Mouse (Mus musculus) adrenal gland, postnatal 36 days (tissue): Measurements from ENCODE around the gene Pomgnt2. TPM values are rescaled to one million over a fixed set of nuclear protein-coding genes. Genes with fewer than 3 reads are reported as not detected.

Experiments used
- DNase-seq, 2 experiments: peaks; one replicate each; pipeline ENCODE4 v3.0.0; 2021; ENCODE audit warnings: mixed read lengths in 1 of 2
- total RNA-seq, 2 experiments: library from RNA; stranded (reverse); gene quantifications; 2 replicates each; pipeline ENCODE4 v1.2.3; 2021

The Pomgnt2 gene
- total RNA-seq, 2 experiments from 2014 or later, result 17.0 to 20.7 TPM

DNA sequence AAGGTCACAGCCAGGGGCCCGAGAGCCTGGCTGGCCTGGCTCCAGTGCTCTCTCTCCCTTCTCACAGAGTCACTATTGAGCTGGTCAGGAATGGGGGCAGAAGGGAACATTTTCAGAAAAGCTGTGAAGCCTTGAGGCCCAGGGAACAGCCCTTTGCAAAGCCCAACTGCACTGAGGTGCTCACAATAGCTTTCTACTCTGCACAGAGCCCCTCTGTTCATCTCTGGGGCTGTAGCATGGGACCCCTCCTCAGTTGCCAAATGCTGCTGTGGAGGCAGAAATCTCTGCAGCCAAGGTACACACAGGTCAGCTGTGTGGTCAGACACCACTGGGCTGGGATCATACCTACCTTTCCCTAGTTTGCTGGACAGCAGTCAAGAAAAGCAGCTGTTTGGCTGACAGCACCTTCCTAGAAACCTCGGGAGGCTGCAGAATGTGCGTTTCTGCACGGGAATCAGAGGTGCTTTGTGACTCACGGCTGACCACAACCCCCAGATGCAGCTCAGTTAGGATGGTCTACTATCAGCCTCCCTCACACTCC lies 27.0 kb downstream of the Pomgnt2 start:
- DNase-seq, result peak; percentile 51 to 64

DNA sequence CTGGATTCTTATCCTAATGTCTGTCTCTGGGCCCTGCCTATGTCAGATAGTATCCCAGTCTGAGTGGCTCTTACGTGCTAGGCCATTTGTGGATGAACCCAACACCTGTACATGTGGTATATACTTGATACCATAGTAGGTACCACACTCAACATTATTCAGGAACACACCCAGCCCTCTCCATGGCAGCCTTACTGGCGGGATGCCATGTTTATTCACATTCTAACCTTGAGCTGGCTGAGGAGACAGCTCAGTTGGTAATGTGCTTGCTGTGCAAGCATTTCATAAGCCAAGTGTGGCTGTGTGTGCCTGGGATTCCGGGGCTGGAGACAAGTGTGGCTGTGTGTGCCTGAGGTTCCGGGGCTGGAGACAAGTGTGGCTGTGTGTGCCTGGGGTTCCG lies 28.7 kb downstream of the Pomgnt2 start:
- peak; percentile 80 to 81 for DNase-seq

DNA sequence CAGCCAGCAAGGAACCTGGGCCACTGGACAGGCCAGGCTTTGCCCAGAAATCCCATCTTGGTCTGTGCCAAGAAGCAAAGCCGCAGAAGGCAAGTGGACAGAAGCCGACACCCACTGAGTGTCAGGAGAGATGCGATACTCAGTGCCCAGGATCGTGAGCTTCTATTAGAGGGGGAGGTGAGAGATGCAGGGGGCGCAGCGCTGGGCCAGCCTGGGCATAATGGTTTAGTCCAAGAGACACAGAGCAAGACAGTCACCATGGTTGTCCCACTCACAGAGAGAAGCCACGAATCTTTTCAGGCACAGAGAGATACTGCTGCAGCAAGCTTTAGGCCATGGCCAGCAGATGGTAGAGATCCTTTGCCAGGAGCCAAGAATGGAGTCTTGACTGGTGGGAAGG lies 32.0 kb downstream of the Pomgnt2 start:
- no peak for DNase-seq

DNA sequence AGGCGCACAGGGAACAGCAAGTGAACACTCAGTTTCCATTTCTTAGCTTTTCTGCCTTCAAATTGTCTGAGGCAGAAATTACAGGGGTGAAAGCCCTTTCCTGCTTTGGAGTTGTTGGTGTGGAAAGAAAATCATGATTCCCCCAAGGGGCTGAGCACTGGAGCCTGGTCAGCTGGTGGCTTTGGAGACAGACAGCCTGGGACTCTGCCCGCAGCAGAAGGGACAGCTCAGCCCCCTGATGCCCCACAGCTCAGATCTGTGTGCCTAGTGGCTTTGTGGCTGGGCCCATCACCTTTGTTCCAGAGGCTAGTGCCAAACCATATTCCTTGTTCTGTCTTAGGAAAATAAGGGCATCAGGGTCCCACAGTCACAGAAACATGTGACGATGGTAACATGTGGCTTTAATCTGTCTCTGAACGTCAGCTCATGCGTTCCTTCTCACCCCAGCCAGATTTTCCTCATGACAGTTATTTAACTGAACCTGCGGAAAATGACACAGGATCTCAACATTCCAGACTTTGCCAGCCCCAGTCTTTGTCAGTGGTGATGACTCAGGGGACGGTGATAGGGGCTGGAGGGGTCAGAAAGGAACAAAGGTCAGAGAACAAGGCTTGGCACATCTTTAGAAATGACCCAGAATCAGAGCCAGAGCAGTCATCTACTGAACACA lies 36.8 kb downstream of the Pomgnt2 start:
- peak in 1 of 2 experiments; percentile 38 for DNase-seq

DNA sequence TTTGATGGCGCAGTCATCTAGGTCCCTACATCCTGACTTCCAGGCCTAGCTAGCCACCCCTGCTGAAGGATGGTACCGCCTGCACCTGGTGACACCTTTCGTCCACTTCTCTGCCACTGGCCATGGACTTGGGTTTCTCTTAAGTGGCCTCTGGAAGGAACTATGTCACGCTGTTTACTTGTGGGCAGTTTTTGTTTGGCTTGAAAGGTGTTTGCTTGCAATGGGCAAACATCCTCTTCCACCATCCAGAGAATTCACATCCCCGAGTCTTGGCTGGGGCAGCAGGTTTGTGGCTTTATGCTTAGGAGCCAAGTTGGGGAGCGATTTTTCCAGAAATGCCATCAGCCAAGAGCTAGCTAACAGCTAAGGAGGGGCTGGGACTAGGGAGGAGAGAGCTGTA lies 44.3 kb downstream of the Pomgnt2 start:
- DNase-seq, result no peak

DNA sequence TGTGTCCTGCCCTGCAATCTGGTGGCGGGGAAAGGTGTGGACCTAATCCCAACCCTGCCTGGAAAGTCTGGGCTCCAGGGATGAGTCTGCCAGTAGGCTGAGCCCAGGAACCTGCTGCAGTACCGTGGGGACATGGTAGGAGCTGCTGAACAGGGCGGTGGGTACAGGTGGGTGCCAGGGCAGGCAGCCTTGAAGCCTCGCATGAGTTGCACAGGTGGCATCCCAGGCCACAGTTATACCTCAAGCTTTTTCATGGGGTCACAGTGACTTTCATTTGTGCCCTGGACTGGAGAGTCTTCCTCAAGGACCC lies 45.8 kb downstream of the Pomgnt2 start:
- no peak for DNase-seq

DNA sequence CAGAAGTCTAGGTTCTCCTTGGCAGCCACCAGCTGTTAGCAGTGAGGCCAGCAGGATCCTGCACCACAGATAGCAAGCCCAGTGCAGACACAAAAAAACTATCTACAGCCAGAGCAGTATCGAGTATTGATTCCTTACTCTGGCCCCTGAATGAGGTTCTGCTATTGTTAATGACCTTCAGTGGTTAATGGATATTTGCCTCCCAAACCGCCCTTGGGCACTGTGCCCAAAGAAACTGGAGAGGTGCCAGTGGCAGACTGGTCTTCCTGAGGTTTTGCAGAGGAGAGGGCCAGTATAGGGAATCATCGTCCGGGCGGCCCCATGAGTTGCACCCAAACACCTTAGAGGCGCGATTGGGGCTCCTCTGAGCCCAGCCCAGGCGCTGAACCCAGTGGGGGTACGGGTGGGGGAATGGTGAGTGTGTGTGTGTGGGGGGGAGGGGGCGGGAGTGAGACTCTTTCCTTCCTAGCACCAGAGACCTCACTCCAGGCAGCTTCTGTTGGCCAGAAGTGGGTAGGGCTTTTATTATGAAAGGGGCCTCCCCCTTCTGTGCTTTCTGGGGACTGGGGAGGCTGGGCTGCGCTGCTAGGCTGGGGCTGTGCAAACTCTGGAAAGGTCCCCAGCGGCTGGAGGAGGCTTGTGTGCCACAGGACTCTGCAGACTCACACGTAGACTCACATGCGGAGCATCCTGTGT lies 46.3 kb downstream of the Pomgnt2 start, which contains the start of gene Fam198a:
Fam198a (plus strand) TSS at position 571 of the 696 bp plus-strand sequence.
- DNase-seq, result peak; percentile 91 to 95

DNA sequence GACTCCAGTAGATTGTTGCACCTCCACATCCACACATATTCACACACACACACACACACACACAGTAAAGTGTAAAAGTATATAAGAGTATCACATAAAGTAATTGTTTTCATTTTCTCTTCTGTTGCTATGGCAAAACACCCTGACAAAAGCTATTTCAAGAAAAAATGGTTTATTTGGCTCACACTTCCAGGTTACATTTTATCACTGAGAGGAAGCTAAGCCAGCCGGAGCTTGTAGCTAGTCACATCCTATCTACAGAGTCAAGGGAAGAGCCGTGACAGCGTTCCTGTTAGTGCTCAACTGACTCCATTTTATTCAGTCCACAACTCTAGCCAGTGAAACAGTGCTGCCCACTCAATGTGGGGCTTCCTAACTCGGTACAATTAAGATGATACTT lies 48.5 kb downstream of the Pomgnt2 start:
- no peak for DNase-seq

DNA sequence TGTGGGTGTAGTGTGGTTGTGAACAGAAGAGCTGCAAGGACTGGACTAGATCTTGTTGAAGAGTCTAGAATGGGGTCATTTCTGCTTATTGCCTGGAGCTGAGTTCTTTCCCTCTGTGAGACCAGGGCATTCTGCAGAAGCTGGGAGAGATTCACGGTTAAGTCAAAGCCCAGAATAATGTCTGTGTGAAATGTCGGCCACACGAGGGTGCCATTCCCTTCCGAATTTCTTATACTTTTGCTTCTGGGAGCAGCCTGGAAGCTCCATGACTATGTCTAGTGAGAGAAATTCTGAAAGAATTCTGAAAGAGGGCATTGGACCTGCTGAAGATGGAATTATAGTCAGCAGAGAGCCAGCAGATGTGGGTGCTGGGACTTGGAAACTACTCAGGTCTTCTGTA lies 49.1 kb downstream of the Pomgnt2 start:
- peak; percentile 78 to 80 for DNase-seq

DNA sequence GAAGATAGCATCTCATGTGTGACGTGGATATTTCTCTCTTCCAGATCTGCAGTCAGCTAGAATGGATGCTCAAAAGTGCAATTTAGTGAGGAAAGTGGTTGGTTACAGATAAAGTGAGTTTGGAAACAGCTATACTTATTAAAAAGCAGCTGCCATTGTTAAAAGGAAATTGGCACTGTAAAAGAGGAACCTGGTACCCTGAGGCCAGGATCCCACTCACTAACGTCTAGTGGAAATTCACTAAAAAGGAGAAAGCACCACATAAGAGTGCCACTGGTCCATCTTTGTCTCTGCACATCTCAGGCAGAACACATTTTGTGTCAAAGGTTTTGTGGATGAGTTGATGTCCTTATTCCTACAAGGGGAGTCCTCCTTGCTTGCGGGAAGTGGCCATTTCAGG lies 53.3 kb downstream of the Pomgnt2 start:
- no peak for DNase-seq

DNA sequence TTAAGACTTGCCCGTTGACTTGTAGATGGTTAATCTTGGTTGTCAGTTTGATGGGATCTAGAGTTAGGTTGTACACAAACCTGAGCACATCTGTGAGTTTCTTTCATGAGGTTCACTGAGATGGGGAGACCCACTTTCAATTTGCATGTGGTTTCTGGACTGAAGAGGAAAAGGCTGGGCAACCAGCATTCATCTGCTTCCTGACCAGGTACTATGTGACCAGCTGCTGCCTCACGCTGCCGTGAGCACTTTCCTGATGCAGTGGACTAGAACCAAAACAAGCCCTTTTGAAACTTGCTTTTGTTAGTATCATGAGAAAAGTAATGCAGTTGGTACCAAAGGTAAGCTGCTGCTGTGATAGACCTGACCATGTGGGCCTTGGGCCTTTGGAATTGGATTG lies 53.9 kb downstream of the Pomgnt2 start:
- DNase-seq, result no peak

DNA sequence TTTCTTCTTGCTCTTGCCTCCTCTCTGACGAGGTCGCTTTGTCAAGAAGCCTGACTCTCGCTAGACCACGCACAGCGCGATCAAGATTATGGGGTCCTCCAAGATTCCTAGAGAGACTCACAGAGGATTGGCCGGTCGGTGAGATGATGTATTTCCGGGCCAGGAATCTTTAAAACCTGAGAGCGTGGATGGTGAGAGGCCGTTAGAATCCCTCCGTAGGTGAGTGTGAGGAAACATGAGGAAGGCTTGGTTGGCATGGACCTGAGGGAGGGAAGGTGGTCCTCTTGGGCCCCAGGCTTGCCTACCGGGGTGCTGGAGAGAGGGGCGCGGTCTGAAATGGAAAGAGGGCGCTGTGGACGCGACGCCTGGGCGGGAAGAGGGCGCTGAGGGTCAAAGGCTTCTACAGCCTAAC lies 59.0 kb downstream of the Pomgnt2 start:
- DNase-seq, result no peak

DNA sequence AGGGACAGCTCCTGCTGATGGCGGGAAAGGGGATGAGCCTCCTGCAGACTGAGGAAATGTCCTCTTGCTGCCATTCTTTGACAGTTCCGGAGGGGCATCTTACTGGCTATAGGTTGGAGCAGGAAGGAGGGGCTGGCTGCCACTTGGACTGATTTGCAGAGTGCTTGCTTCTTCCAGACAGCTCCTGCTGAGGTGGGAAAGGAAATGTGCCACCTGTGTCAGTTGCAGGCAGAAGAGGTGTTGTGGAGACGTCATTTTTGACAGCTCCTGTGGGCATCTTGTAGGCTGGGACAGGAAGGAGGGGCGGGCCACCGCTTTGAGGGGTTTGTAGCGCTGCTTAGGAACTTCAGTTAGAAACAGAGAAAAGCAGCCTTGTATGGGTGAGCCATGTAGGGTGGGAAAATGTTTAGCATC lies 59.5 kb downstream of the Pomgnt2 start:
- DNase-seq, result no peak

DNA sequence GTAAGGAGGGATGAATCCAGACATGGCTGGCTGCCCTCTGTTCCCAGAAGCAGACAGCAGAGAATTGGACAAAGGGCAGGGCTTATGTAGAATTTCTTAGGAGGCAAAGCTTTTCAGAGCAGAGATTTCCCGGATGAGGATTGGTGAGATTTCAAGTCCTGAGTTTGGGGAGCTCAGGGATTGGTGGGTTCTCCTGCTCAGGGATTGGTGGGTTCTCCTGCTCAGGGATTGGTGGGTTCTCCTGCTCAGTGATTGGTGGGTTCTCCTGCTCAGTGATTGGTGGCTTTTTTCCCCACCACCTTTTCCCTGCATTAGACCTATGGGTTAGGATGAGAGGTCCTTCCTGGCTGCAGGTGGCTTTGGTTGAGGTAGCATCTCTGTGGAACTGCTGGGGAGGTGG lies 60.0 kb downstream of the Pomgnt2 start:
- DNase-seq, result no peak

DNA sequence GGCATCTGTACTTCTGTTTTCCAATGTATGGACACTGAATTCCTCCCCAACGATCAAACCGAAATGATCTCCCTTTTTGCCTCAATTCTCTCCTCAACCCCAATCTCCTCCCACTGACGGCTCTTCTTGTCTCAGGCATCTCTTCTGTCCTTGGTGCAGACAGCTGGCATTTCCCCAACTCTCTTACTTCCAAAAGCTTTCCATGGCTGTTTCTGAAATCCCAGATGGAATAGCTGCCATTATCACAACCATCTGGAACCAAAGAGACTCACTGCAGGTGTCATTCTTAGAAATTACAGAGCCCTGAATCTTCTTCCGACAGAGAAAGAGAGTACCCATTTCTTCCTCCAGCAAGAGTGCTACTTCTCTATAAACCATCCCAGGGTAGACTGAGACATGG lies 62.1 kb downstream of the Pomgnt2 start:
- DNase-seq, result no peak

Other genes starting within 250 kb of the Pomgnt2 start
- 10 to 100 TPM; 40.5 to 49.7 TPM for gene Zfp651, start 237.8 kb downstream of the Pomgnt2 start, total RNA-seq
- under 1 TPM in 1 of 2 experiments, not detected in 1; 0.16 TPM for gene Klhl40, start 219.5 kb downstream of the Pomgnt2 start, total RNA-seq
- not detected for gene Hhatl, start 204.6 kb downstream of the Pomgnt2 start, total RNA-seq
- 1 to 10 TPM; 1.0 to 1.1 TPM for gene Ccdc13, start 157.6 kb downstream of the Pomgnt2 start, total RNA-seq
- 100 to 1,000 TPM in 1 of 2 experiments, 10 to 100 TPM in 1; 80.9 to 105 TPM for gene Higd1a, start 138.7 kb downstream of the Pomgnt2 start, total RNA-seq
- under 1 TPM; 0.66 to 0.86 TPM for gene Ackr2, start 98.8 kb downstream of the Pomgnt2 start, total RNA-seq
- gene Cyp8b1, start 80.8 kb downstream of the Pomgnt2 start, total RNA-seq, result under 1 TPM; 0.26 to 0.30 TPM
- gene Fam198a, start 46.1 kb downstream of the Pomgnt2 start, total RNA-seq, result 1 to 10 TPM; 1.4 to 1.5 TPM
- 100 to 1,000 TPM; 171 to 190 TPM for gene Snrk, start 120.2 kb upstream of the Pomgnt2 start, total RNA-seq